Mouse (Mus musculus) G1E (cell line): Measurements from ENCODE around the gene Irs3.

Experiments used
- CTCF ChIP-seq: IDR thresholded peaks from 2 replicates; pipeline ENCODE4 v1.5.1; 2012; ENCODE audit warnings: low read depth, low read length, inconsistent platforms, mixed read lengths
- GATA1 ChIP-seq: IDR thresholded peaks from 2 replicates; pipeline ENCODE4 v1.6.1; 2012; ENCODE audit warnings: borderline replicate concordance, low read length, inconsistent platforms, mixed read lengths
- GATA2 ChIP-seq: IDR thresholded peaks from 2 replicates; pipeline ENCODE4 v1.6.1; 2012; ENCODE audit warnings: low read depth, low read length, inconsistent platforms, borderline replicate concordance

DNA sequence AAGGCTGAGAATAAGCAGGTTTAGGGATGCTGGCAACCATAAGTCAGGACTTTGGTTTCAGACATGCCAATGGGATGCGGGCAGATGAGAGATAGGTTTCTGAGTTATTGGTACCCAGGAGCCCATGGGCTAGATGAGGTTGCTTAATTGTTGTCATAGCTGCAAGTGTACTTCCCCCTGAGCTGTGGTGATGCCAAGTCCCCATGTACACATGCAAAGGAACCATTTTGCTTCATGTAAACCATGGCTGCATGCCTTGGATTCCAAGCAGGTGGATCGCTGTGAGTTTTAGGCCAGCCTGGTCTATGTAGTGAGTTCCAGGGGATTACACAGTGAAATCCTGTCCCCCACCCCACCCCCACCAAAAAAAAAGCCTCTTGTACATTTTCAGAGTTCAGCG is 40.1 kb upstream of the Irs3 start:
- no peak for TF ChIP-seq CTCF
- no peak for TF ChIP-seq GATA1
- TF ChIP-seq GATA2: no peak
